Mouse (Mus musculus) kidney, embryonic 16.5 days (tissue): ENCODE measurements around the gene Zfp36l2. TPM values are rescaled to one million over a fixed set of nuclear protein-coding genes. Genes with fewer than 3 reads are reported as not detected.
A peak's percentile ranks its signal among the peaks of the same experiment; 100 is the strongest.

Experiments used
- ATAC-seq: fragments of 200-750 bp; cut with Nextera tagmentation; 2 replicates; pipeline ENCODE4 v1.8.0; 2017; ENCODE audit warnings: moderate TSS enrichment; ENCODE audit not compliant: low FRiP score, low TSS enrichment
- H3K27ac ChIP-seq: fragments of 300-500 bp; sonication (generic); 2 replicates; pipeline ENCODE4 v1.5.1; 2014; ENCODE audit warnings: low read length
- H3K27me3 ChIP-seq: fragments of 300-500 bp; sonication (generic); 2 replicates; pipeline ENCODE4 v1.6.1; 2014; ENCODE audit warnings: low read length, control low read depth, mixed read lengths; ENCODE audit not compliant: insufficient read depth
- H3K36me3 ChIP-seq: fragments of 300-500 bp; sonication (generic); 2 replicates; pipeline ENCODE4 v1.6.1; 2014; ENCODE audit warnings: low read length, control low read depth, mixed read lengths; ENCODE audit not compliant: insufficient read depth
- H3K4me1 ChIP-seq: fragments of 300-500 bp; sonication (generic); 2 replicates; pipeline ENCODE4 v1.6.1; 2014; ENCODE audit warnings: low read length, control low read depth, mixed read lengths; ENCODE audit not compliant: insufficient read depth
- H3K4me2 ChIP-seq: fragments of 300-500 bp; sonication (generic); replicated peaks from 2 replicates; pipeline ENCODE4 v1.6.1; 2014; ENCODE audit warnings: low read depth, low read length
- H3K4me3 ChIP-seq: fragments of 300-500 bp; sonication (generic); 2 replicates; pipeline ENCODE4 v1.5.1; 2014; ENCODE audit warnings: mild to moderate bottlenecking, low read length
- H3K9ac ChIP-seq: fragments of 300-500 bp; sonication (generic); replicated peaks from 2 replicates; pipeline ENCODE4 v1.6.1; 2014; ENCODE audit warnings: low read length
- H3K9me3 ChIP-seq: fragments of 300-500 bp; sonication (generic); 2 replicates; pipeline ENCODE4 v1.6.1; 2016; ENCODE audit warnings: low read length, control low read depth
- WGBS: fragments of 180-500 bp; shearing (Covaris S2); extraction: QIAGEN DNeasy Blood & Tissue Kit; methylation state at CpG from one replicate; pipeline ENCODE4 v1.1.7; 2014; 5-methylcytosine and 5-hydroxymethylcytosine counted together
- polyA plus RNA-seq: library from polyadenylated mRNA; unstranded; fragments of >200 nt; fragmentation: Nextera tagmentation; extraction: Ambion mirVana; gene quantifications from 2 replicates; pipeline ENCODE4 v1.2.1, GENCODE M21; 2015

The Zfp36l2 gene
- polyA plus RNA-seq, 1 experiment from 2014 or later = 9.5 TPM

GRCm38 (mm10) chr17:84164146-84164545, 23.6 kb downstream of the Zfp36l2 start:
- 80% methylated on average over 8 of the region's 8 CpGs for WGBS
- Histone ChIP-seq H3K4me3 (no peak overlapping the region), H3K9me3 (no peaks in the 10 kb centered on the region), H3K27ac (no peak overlapping the region), H3K27me3 (no peaks in the 10 kb centered on the region), H3K4me2 (no peak overlapping the region), H3K9ac (no peak overlapping the region), H3K36me3 (no peaks in the 10 kb centered on the region), H3K4me1 (peaks cover 22% of the 10 kb centered on the region)
- no peak for ATAC-seq

GRCm38 (mm10) chr17:84163066-84163785, 24.5 kb downstream of the Zfp36l2 start:
- H3K27ac ChIP-seq = 0 out of 2 replicates have a peak overlapping the region, but pooled peaks have one; percentile 33
- ATAC-seq = no peak
- H3K9me3 ChIP-seq = no peaks in the 10 kb centered on the region
- H3K4me3 ChIP-seq = no peak overlapping the region
- WGBS = 67% methylated on average over 12 of the region's 12 CpGs
- 0 out of 2 replicates have a peak overlapping the region, but pooled peaks have one; percentile 12 for H3K9ac ChIP-seq
- H3K4me1 ChIP-seq = peaks cover 31% of the 10 kb centered on the region
- no peaks in the 10 kb centered on the region for H3K36me3 ChIP-seq
- no peak overlapping the region for H3K4me2 ChIP-seq
- no peaks in the 10 kb centered on the region for H3K27me3 ChIP-seq

GRCm38 (mm10) chr17:84162211-84162760, 25.5 kb downstream of the Zfp36l2 start:
- no peaks in the 10 kb centered on the region for H3K27me3 ChIP-seq
- no peak overlapping the region for H3K27ac ChIP-seq
- no peaks in the 10 kb centered on the region for H3K36me3 ChIP-seq
- peaks cover 41% of the 10 kb centered on the region for H3K4me1 ChIP-seq
- no peaks in the 10 kb centered on the region for H3K9me3 ChIP-seq
- H3K9ac ChIP-seq = no peak overlapping the region
- 76% methylated on average over 8 of the region's 8 CpGs for WGBS
- no peak overlapping the region for H3K4me2 ChIP-seq
- ATAC-seq = no peak
- H3K4me3 ChIP-seq = no peak overlapping the region

GRCm38 (mm10) chr17:84161231-84161854, 26.4 kb downstream of the Zfp36l2 start:
- H3K9me3 ChIP-seq = no peaks in the 10 kb centered on the region
- H3K4me1 ChIP-seq = peaks cover 49% of the 10 kb centered on the region
- H3K9ac ChIP-seq = peak overlapping the region; percentile 32; the same call in 1 of the 2 replicates

GRCm38 (mm10) chr17:84158891-84159290, 28.9 kb downstream of the Zfp36l2 start:
- Histone ChIP-seq H3K4me3 (no peak overlapping the region), H3K9me3 (no peaks in the 10 kb centered on the region), H3K9ac (no peak overlapping the region), H3K27me3 (no peaks in the 10 kb centered on the region), H3K36me3 (no peaks in the 10 kb centered on the region), H3K4me2 (no peak overlapping the region), H3K4me1 (peaks cover 59% of the 10 kb centered on the region), H3K27ac (peak overlapping the region; percentile 97; the same call in 1 of the 2 replicates)
- ATAC-seq = no peak
- 51% methylated on average over 15 of the region's 15 CpGs for WGBS

More at GRCm38 (mm10) chr17:84161231-84161854, 26.4 kb downstream of the Zfp36l2 start:
- WGBS = 27% methylated on average over 6 of the region's 6 CpGs
- Histone ChIP-seq H3K27me3 (no peaks in the 10 kb centered on the region), H3K4me2 (no peak overlapping the region), H3K36me3 (no peaks in the 10 kb centered on the region), H3K27ac (peak overlapping the region; percentile 47), H3K4me3 (no peak overlapping the region)
- ATAC-seq = no peak

- no peaks in the 10 kb centered on the region for H3K27me3 ChIP-seq
- H3K4me1 ChIP-seq = peaks cover 59% of the 10 kb centered on the region
- H3K36me3 ChIP-seq = no peaks in the 10 kb centered on the region
- no peaks in the 10 kb centered on the region for H3K9me3 ChIP-seq
- no peak overlapping the region for H3K4me2 ChIP-seq
- no peak overlapping the region for H3K4me3 ChIP-seq
- no peak for ATAC-seq
- peak overlapping the region; percentile 97 for H3K27ac ChIP-seq
- H3K9ac ChIP-seq = peak overlapping the region; percentile 12; the same call in 1 of the 2 replicates
- WGBS = 64% methylated on average over 12 of the region's 12 CpGs
These were observed 29.3 kb downstream of the Zfp36l2 start for GRCm38 (mm10) chr17:84158461-84158795.

- no peaks in the 10 kb centered on the region for H3K27me3 ChIP-seq
- H3K4me1 ChIP-seq = peaks cover 59% of the 10 kb centered on the region
- WGBS = 53% methylated on average over 6 of the region's 6 CpGs
- H3K36me3 ChIP-seq = no peaks in the 10 kb centered on the region
- H3K9me3 ChIP-seq = no peaks in the 10 kb centered on the region
- 0 out of 2 replicates have a peak overlapping the region, but pooled peaks have one; percentile 19 for H3K4me2 ChIP-seq
- H3K4me3 ChIP-seq = no peak overlapping the region
- ATAC-seq = 0 out of 2 replicates have a peak, but pooled peaks have one; percentile 4
- peak overlapping the region; percentile 12 for H3K9ac ChIP-seq
- peak overlapping the region; percentile 97 for H3K27ac ChIP-seq
These were observed 29.8 kb downstream of the Zfp36l2 start for GRCm38 (mm10) chr17:84157743-84158460.

GRCm38 (mm10) chr17:84156748-84157742, 30.7 kb downstream of the Zfp36l2 start:
- peak overlapping the region; percentile 97 for H3K27ac ChIP-seq
- peak; percentile 93 for ATAC-seq
- no peak overlapping the region for H3K4me3 ChIP-seq
- H3K4me2 ChIP-seq = 0 out of 2 replicates have a peak overlapping the region, but pooled peaks have one; percentile 19
- no peaks in the 10 kb centered on the region for H3K9me3 ChIP-seq
- WGBS = 33% methylated on average over 19 of the region's 19 CpGs
- H3K9ac ChIP-seq = peak overlapping the region; percentile 56
- H3K4me1 ChIP-seq = peaks cover 50% of the 10 kb centered on the region
- H3K36me3 ChIP-seq = no peaks in the 10 kb centered on the region
- H3K27me3 ChIP-seq = no peaks in the 10 kb centered on the region

GRCm38 (mm10) chr17:84156227-84156573, 31.5 kb downstream of the Zfp36l2 start:
- Histone ChIP-seq H3K27me3 (no peaks in the 10 kb centered on the region), H3K36me3 (no peaks in the 10 kb centered on the region), H3K4me2 (no peak overlapping the region), H3K4me3 (no peak overlapping the region), H3K9ac (0 out of 2 replicates have a peak overlapping the region, but pooled peaks have one; percentile 1), H3K4me1 (peaks cover 47% of the 10 kb centered on the region), H3K27ac (peak overlapping the region; percentile 97), H3K9me3 (no peaks in the 10 kb centered on the region)
- WGBS = 16% methylated on average over 13 of the region's 13 CpGs
- ATAC-seq = 0 out of 2 replicates have a peak, but pooled peaks have one; percentile 9
